Mouse (Mus musculus) CH12.LX (cell line): ENCODE measurements around the gene Zim1. TPM values are rescaled to one million over a fixed set of nuclear protein-coding genes. Genes with fewer than 3 reads are reported as not detected.

Experiments
- DNase-seq: peaks from one replicate; pipeline ENCODE4 v3.0.0-alpha.2; 2013; ENCODE audit errors: extremely low read depth
- H3K27ac ChIP-seq: 2 replicates; pipeline ENCODE4 v1.5.1; 2012; ENCODE audit warnings: low read depth, mild to moderate bottlenecking, control low read depth, moderate library complexity; ENCODE audit not compliant: insufficient read depth
- H3K27me3 ChIP-seq: replicated peaks from 2 replicates; pipeline ENCODE3; 2012; ENCODE audit warnings: inconsistent platforms
- H3K36me3 ChIP-seq, 2 experiments: replicated peaks in 1 of 2; 2 replicates each; pipeline versions ENCODE3 to v1.6.1; 2012; ENCODE audit warnings: inconsistent platforms in 1 of 2, low read length in 1 of 2, mild to moderate bottlenecking in 1 of 2, mixed read lengths in 1 of 2, moderate library complexity in 1 of 2; ENCODE audit not compliant: control insufficient read depth in 1 of 2, insufficient read depth in 1 of 2
- H3K4me1 ChIP-seq, 2 experiments: 2 replicates each; pipeline ENCODE4 v1.6.1; 2012; ENCODE audit warnings: inconsistent platforms in 1 of 2, moderate library complexity in 1 of 2; ENCODE audit not compliant: insufficient read depth in 2 of 2, control insufficient read depth in 1 of 2
- H3K4me2 ChIP-seq: 2 replicates; pipeline ENCODE4 v1.6.1; 2012; ENCODE audit warnings: low read depth, mild to moderate bottlenecking, control low read depth; ENCODE audit not compliant: poor library complexity, insufficient read depth, severe bottlenecking
- H3K4me3 ChIP-seq, 3 experiments: fragments of 150-350 bp in 1 of 3; sonication (generic) in 1 of 3; replicated peaks in 1 of 3; 2 replicates each; pipeline versions ENCODE3 to v1.5.1; 2011 to 2012; ENCODE audit warnings: low read depth in 2 of 3, low read length in 2 of 3, mild to moderate bottlenecking in 2 of 3, moderate library complexity in 2 of 3, control low read depth in 1 of 3, improper control_type of control experiment in 1 of 3, inconsistent platforms in 1 of 3, mixed read lengths in 1 of 3; ENCODE audit not compliant: poor library complexity in 1 of 3
- H3K79me2 ChIP-seq: replicated peaks from 2 replicates; pipeline ENCODE4 v1.6.1; 2012; ENCODE audit warnings: mild to moderate bottlenecking, moderate library complexity; ENCODE audit not compliant: control insufficient read depth, poor library complexity, insufficient read depth, severe bottlenecking; ENCODE audit errors: extremely low read depth
- H3K9ac ChIP-seq: 2 replicates; pipeline ENCODE4 v1.6.1; 2012; ENCODE audit warnings: low read depth, mild to moderate bottlenecking, control low read depth, moderate library complexity; ENCODE audit not compliant: insufficient read depth
- H3K9me3 ChIP-seq: replicated peaks from 2 replicates; pipeline ENCODE3; 2012; ENCODE audit warnings: low read length, inconsistent platforms, mixed read lengths
- CTCF ChIP-seq, 2 experiments: IDR thresholded peaks in 1 of 2; conservative IDR thresholded peaks in 1 of 2; 2 replicates each; pipeline ENCODE4 v1.5.1; 2011 to 2012; ENCODE audit warnings: low read depth in 2 of 2, low read length in 2 of 2, improper control_type of control experiment in 1 of 2, inconsistent platforms in 1 of 2, mild to moderate bottlenecking in 1 of 2, moderate library complexity in 1 of 2
- E2F4 ChIP-seq: IDR thresholded peaks from 2 replicates; pipeline ENCODE4 v1.6.1; 2011; ENCODE audit warnings: low read depth, low read length, improper control_type of control experiment; ENCODE audit not compliant: insufficient replicate concordance
- ELF1 ChIP-seq: IDR thresholded peaks from 2 replicates; pipeline ENCODE4 v1.6.1; 2014; ENCODE audit warnings: low read depth, mild to moderate bottlenecking, inconsistent platforms, low read length, improper control_type of control experiment
- ETS1 ChIP-seq: conservative IDR thresholded peaks from 2 replicates; pipeline ENCODE4 v1.6.1; 2012; ENCODE audit warnings: low read depth, mild to moderate bottlenecking, inconsistent platforms, low read length, improper control_type of control experiment, moderate library complexity
- GABPA ChIP-seq: IDR thresholded peaks from 2 replicates; pipeline ENCODE4 v1.6.1; 2012; ENCODE audit warnings: low read depth, low read length, improper control_type of control experiment, inconsistent platforms; ENCODE audit not compliant: insufficient replicate concordance
- HCFC1 ChIP-seq: IDR thresholded peaks from 2 replicates; pipeline ENCODE4 v1.6.1; 2012; ENCODE audit warnings: low read depth, mild to moderate bottlenecking, inconsistent platforms, low read length, improper control_type of control experiment
- IRF4 ChIP-seq: IDR thresholded peaks from 2 replicates; pipeline ENCODE4 v1.6.1; 2014; ENCODE audit warnings: low read depth, mild to moderate bottlenecking, inconsistent platforms, low read length, improper control_type of control experiment
- JUN ChIP-seq: IDR thresholded peaks from 2 replicates; pipeline ENCODE4 v1.6.1; 2011; ENCODE audit warnings: low read depth, mild to moderate bottlenecking, low read length, improper control_type of control experiment, moderate library complexity; ENCODE audit not compliant: insufficient read depth
- MAX ChIP-seq: IDR thresholded peaks from 2 replicates; pipeline ENCODE4 v1.6.1; 2011; ENCODE audit warnings: low read length, improper control_type of control experiment
- MAZ ChIP-seq: IDR thresholded peaks from 2 replicates; pipeline ENCODE4 v1.6.1; 2012; ENCODE audit warnings: low read depth, mild to moderate bottlenecking, inconsistent platforms, low read length, improper control_type of control experiment, moderate library complexity
- MEF2A ChIP-seq: IDR thresholded peaks from 2 replicates; pipeline ENCODE4 v1.6.1; 2014; ENCODE audit warnings: low read depth, mild to moderate bottlenecking, inconsistent platforms, low read length, improper control_type of control experiment, borderline replicate concordance
- MXI1 ChIP-seq: IDR thresholded peaks from 2 replicates; pipeline ENCODE4 v1.6.1; 2011; ENCODE audit warnings: mild to moderate bottlenecking, low read depth, low read length, improper control_type of control experiment
- MYC ChIP-seq: IDR thresholded peaks from 2 replicates; pipeline ENCODE4 v1.6.1; 2011; ENCODE audit warnings: low read depth, mild to moderate bottlenecking, improper control_type of control experiment, low read length
- PAX5 ChIP-seq: IDR thresholded peaks from 2 replicates; pipeline ENCODE4 v1.6.1; 2012; ENCODE audit warnings: low read length, inconsistent platforms, mixed read lengths
- POLR2A ChIP-seq: IDR thresholded peaks from 2 replicates; pipeline ENCODE4 v1.6.1; 2011; ENCODE audit warnings: low read depth, mild to moderate bottlenecking, improper control_type of control experiment, low read length
- POLR2AphosphoS2 ChIP-seq: IDR thresholded peaks from 2 replicates; pipeline ENCODE4 v1.6.1; 2011; ENCODE audit warnings: low read depth, low read length, improper control_type of control experiment
- RAD21 ChIP-seq: IDR thresholded peaks from 2 replicates; pipeline ENCODE4 v1.6.1; 2011; ENCODE audit warnings: low read depth, mild to moderate bottlenecking, low read length, improper control_type of control experiment, moderate library complexity
- RCOR1 ChIP-seq: conservative IDR thresholded peaks from 2 replicates; pipeline ENCODE4 v1.6.1; 2012; ENCODE audit warnings: low read depth, mild to moderate bottlenecking, inconsistent platforms, low read length, improper control_type of control experiment
- SIN3A ChIP-seq: IDR thresholded peaks from 2 replicates; pipeline ENCODE4 v1.6.1; 2012; ENCODE audit warnings: low read length, improper control_type of control experiment, inconsistent platforms
- SMC3 ChIP-seq: IDR thresholded peaks from 2 replicates; pipeline ENCODE4 v1.6.1; 2011; ENCODE audit warnings: low read depth, low read length, improper control_type of control experiment
- TBP ChIP-seq: conservative IDR thresholded peaks from 2 replicates; pipeline ENCODE4 v1.6.1; 2011; ENCODE audit warnings: low read depth, low read length, improper control_type of control experiment
- UBTF ChIP-seq: IDR thresholded peaks from 2 replicates; pipeline ENCODE4 v1.6.1; 2012; ENCODE audit warnings: low read depth, mild to moderate bottlenecking, inconsistent platforms, low read length, improper control_type of control experiment, moderate library complexity
- USF1 ChIP-seq: IDR thresholded peaks from 2 replicates; pipeline ENCODE4 v1.6.1; 2014; ENCODE audit warnings: low read depth, mild to moderate bottlenecking, inconsistent platforms, low read length, improper control_type of control experiment
- USF2 ChIP-seq: conservative IDR thresholded peaks from 2 replicates; pipeline ENCODE4 v1.6.1; 2011; ENCODE audit warnings: low read depth, low read length, improper control_type of control experiment
- ZC3H11A ChIP-seq: IDR thresholded peaks from 2 replicates; pipeline ENCODE4 v1.6.1; 2012; ENCODE audit warnings: low read depth, mild to moderate bottlenecking, inconsistent platforms, low read length, improper control_type of control experiment
- ZKSCAN1 ChIP-seq: IDR thresholded peaks from 2 replicates; pipeline ENCODE4 v1.6.1; 2012; ENCODE audit warnings: low read depth, inconsistent platforms, low read length, improper control_type of control experiment, borderline replicate concordance
- ZMIZ1 ChIP-seq: IDR thresholded peaks from 2 replicates; pipeline ENCODE4 v1.6.1; 2012; ENCODE audit warnings: low read depth, mild to moderate bottlenecking, inconsistent platforms, low read length, improper control_type of control experiment
- ZNF384 ChIP-seq: IDR thresholded peaks from 2 replicates; pipeline ENCODE4 v1.6.1; 2012; ENCODE audit warnings: low read depth, low read length, improper control_type of control experiment, inconsistent platforms
- dilution Hi-C: fragments of 300-500 bp; cut with MboI; formaldehyde crosslinking; loops from 2 replicates; pipeline ENCODE4 v1.14.3; 2020; ENCODE audit warnings: low sequenced_read_pairs; ENCODE audit not compliant: extremely low pct_unique_long_range_greater_than_20kb, extremely low pct_ligation_motif_present
- in situ Hi-C: fragments of 300-500 bp; cut with MboI; formaldehyde crosslinking; loops from 3 replicates; pipeline ENCODE4 v1.14.3; 2019; ENCODE audit warnings: low sequenced_read_pairs, low pct_ligation_motif_present, low pct_unique_long_range_greater_than_20kb, mixed read lengths
- polyA plus RNA-seq: library from polyadenylated mRNA; unstranded; fragments of >175 nt; gene quantifications from 2 replicates; pipeline ENCODE4 v1.2.1, GENCODE M21; 2012; ENCODE audit warnings: low read depth; ENCODE audit not compliant: insufficient read length
- total RNA-seq, 2 experiments: library from RNA; depleted of rRNA; stranded (reverse); fragments of 300-350 nt in 1 of 2; fragments of >200 nt in 1 of 2; gene quantifications; 2 replicates each; pipeline ENCODE4 v1.2.3; 2012 to 2014

Zim1 gene
- total and polyA plus RNA-seq, 3 experiments = not detected

- dilution Hi-C loops = no loop called here
- no peaks in the 10 kb centered on the region for H3K4me1 ChIP-seq
- TF ChIP-seq GABPA = no peak
- TF ChIP-seq MYC = no peak
- no peak for TF ChIP-seq MAZ
- TF ChIP-seq MEF2A = no peak
- TF ChIP-seq SMC3 = no peak
- no peak for TF ChIP-seq CTCF (conservative IDR thresholded peaks at IDR 0.05 in 1 of 2, IDR thresholded peaks at IDR 0.05 in 1 of 2; ENCODE audit: low read depth in 2 of 2, low read length in 2 of 2)
- TF ChIP-seq ZNF384 = no peak
- no peak for TF ChIP-seq TBP
- TF ChIP-seq E2F4 = no peak
- no peak for TF ChIP-seq ETS1
- no peak for TF ChIP-seq PAX5
- TF ChIP-seq SIN3A = no peak
- TF ChIP-seq RCOR1 = no peak
- TF ChIP-seq UBTF = no peak
- no peak for TF ChIP-seq POLR2AphosphoS2
- TF ChIP-seq IRF4 = no peak
- no peak overlapping the region for H3K27ac ChIP-seq
- H3K9ac ChIP-seq = no peak overlapping the region
- H3K9me3 ChIP-seq = peaks cover 16% of the 10 kb centered on the region
- H3K4me2 ChIP-seq = no peak overlapping the region
- H3K36me3 ChIP-seq = no peaks in the 10 kb centered on the region
- no peaks in the 10 kb centered on the region for H3K79me2 ChIP-seq
- H3K27me3 ChIP-seq = no peaks in the 10 kb centered on the region
- no peak overlapping the region for H3K4me3 ChIP-seq
- DNase-seq = no peak
- in situ Hi-C loops = no loop called here
Measured at GRCm38 (mm10) chr7:6736060-6736459, 39.8 kb upstream of the Zim1 start.

- Histone ChIP-seq H3K27me3 (no peaks in the 10 kb centered on the region), H3K36me3 (no peaks in the 10 kb centered on the region), H3K9me3 (peaks cover 48% of the 10 kb centered on the region), H3K4me3 (no peak overlapping the region), H3K27ac (no peak overlapping the region), H3K9ac (no peak overlapping the region), H3K4me2 (no peak overlapping the region)
- dilution Hi-C loops = no loop called here
- in situ Hi-C loops = no loop called here
- DNase-seq = no peak
- TF ChIP-seq ZC3H11A (no peak), CTCF (conservative IDR thresholded peaks at IDR 0.05 in 1 of 2, IDR thresholded peaks at IDR 0.05 in 1 of 2; ENCODE audit: low read depth in 2 of 2, low read length in 2 of 2) (no peak), MAZ (no peak), ZMIZ1 (no peak), MAX (no peak), ZKSCAN1 (no peak), SIN3A (no peak), USF2 (no peak), MXI1 (no peak), MYC (no peak), POLR2A (no peak), E2F4 (no peak), JUN (no peak), ELF1 (no peak), HCFC1 (no peak), RCOR1 (no peak), RAD21 (no peak), USF1 (no peak)
- TF ChIP-seq, all 38 proteins: peak for 0
- Histone ChIP-seq H3K4me1 (no peaks in the 10 kb centered on the region), H3K79me2 (no peaks in the 10 kb centered on the region)
Measured at GRCm38 (mm10) chr7:6731930-6732329, 35.7 kb upstream of the Zim1 start.
